In genomic region chr11:74558933-74559332, GRCm38 (mm10) we compare ENCODE assay signal across 21 mouse cellular contexts. TPM values are rescaled to one million over a fixed set of nuclear protein-coding genes. Genes with fewer than 3 reads are reported as not detected.
A peak's percentile ranks its signal among the peaks of the same experiment; 100 is the strongest.
DNase-seq lines count a peak whose midpoint lies in the region; ATAC-seq and TF ChIP-seq lines count a peak whose summit lies in the region.
"Had no signal": no experiment of that assay in that cellular context is flagged by ENCODE, and none has a peak within 500 bp of the region (broad histone marks: within the 10 kb centered on the region; RNA-seq: fewer than 3 reads in every experiment).

No protein-coding gene starts in this region.

- no peaks in the 10 kb centered on the region for H3K27me3 ChIP-seq in forebrain, postnatal 0 days (ENCODE audit: insufficient read depth, low read length)
- H3K27me3 ChIP-seq: embryonic facial prominence, embryonic 12.5 days; forebrain, embryonic 13.5 days; forebrain, embryonic 15.5 days had no signal

- H3K4me3 ChIP-seq in left cerebral cortex, adult 2 months: peak overlapping the region; percentile 9
- H3K4me3 ChIP-seq in cortical plate, adult 2 months (ENCODE audit: insufficient read depth, low read length): peak overlapping the region; percentile 11; the same call in 1 of the 2 replicates
- H3K4me3 ChIP-seq in forebrain, postnatal 0 days (ENCODE audit: low read depth, low read length): no peak overlapping the region
- H3K4me3 ChIP-seq: embryonic facial prominence, embryonic 10.5 days; embryonic facial prominence, embryonic 12.5 days; forebrain, embryonic 13.5 days; forebrain, embryonic 15.5 days had no signal

- 89% methylated on average over 5 of the region's 5 CpGs for WGBS in forebrain, postnatal 0 days

- no peak overlapping the region for H3K9ac ChIP-seq in forebrain, postnatal 0 days
- H3K9ac ChIP-seq: embryonic facial prominence, embryonic 12.5 days; forebrain, embryonic 13.5 days; forebrain, embryonic 15.5 days had no signal

- ATAC-seq in forebrain, postnatal 0 days: no peak
- ATAC-seq: forebrain, embryonic 13.5 days; forebrain, embryonic 15.5 days had no signal

- no peaks in the 10 kb centered on the region for H3K9me3 ChIP-seq in forebrain, postnatal 0 days (ENCODE audit: low read length)
- H3K9me3 ChIP-seq: embryonic facial prominence, embryonic 10.5 days; embryonic facial prominence, embryonic 12.5 days; forebrain, embryonic 13.5 days; forebrain, embryonic 15.5 days had no signal

- intact Hi-C loops in left cerebral cortex, adult 2 months (cut with DNase I): loop anchor here (2.0 to 5.0 kb wide), 3 partner anchors 28 to 78 kb away; partner anchors contain the start of gene Ccdc92b

- DNase-seq in left cerebral cortex, adult 2 months (ENCODE audit: extremely low spot score in 1 of 2, low spot score in 2 of 2): no peak
- no peak for DNase-seq in left cerebral cortex, adult 9 months (ENCODE audit: low spot score in 2 of 2)
- DNase-seq in right cerebral cortex, adult 18-20 months: peak; percentile 61
- DNase-seq in right cerebral cortex, postnatal 4 days: no peak
- peak; percentile 36 to 60 for DNase-seq in right cerebral cortex, postnatal 36 days (ENCODE audit: low spot score in 2 of 2)
- DNase-seq in right cerebral cortex, postnatal 25 days: no peak
- no peak for DNase-seq in forebrain, postnatal 0 days
- DNase-seq: adrenal gland, adult 2 months; adrenal gland, postnatal 14 days; adrenal gland, postnatal 36 days; cerebellum, adult 11 months; cerebellum, adult 18-20 months; cerebellum, adult 8-10 months; cerebellum, adult 9-11 months; cerebellum, postnatal 14 days; cerebellum, postnatal 36 days had no signal

- H3K4me1 ChIP-seq in cortical plate, adult 2 months (ENCODE audit: control insufficient read depth, insufficient read depth, low read length): peaks cover 17% of the 10 kb centered on the region
- no peaks in the 10 kb centered on the region; the same call in 1 of the 2 replicates for H3K4me1 ChIP-seq in forebrain, postnatal 0 days (ENCODE audit: insufficient read depth)

- no peaks in the 10 kb centered on the region for H3K36me3 ChIP-seq in forebrain, postnatal 0 days (ENCODE audit: insufficient read depth)
- H3K36me3 ChIP-seq: embryonic facial prominence, embryonic 10.5 days; embryonic facial prominence, embryonic 12.5 days; forebrain, embryonic 15.5 days had no signal

- TF ChIP-seq CTCF in left cerebral cortex, adult 2 months (IDR thresholded peaks at IDR 0.05): no peak
- no peak for TF ChIP-seq CTCF in cortical plate, adult 2 months (IDR thresholded peaks at IDR 0.05; ENCODE audit: extremely low read depth, insufficient read depth, low read length)
- no peak for TF ChIP-seq CTCF in forebrain, postnatal 0 days (IDR thresholded peaks at IDR 0.05; ENCODE audit: low read depth)

- H3K4me2 ChIP-seq in forebrain, postnatal 0 days (ENCODE audit: low read depth): no peak overlapping the region
- H3K4me2 ChIP-seq: embryonic facial prominence, embryonic 12.5 days; forebrain, embryonic 13.5 days; forebrain, embryonic 15.5 days had no signal

- peak overlapping the region; percentile 83 for H3K27ac ChIP-seq in left cerebral cortex, adult 2 months
- H3K27ac ChIP-seq in cortical plate, adult 2 months (ENCODE audit: insufficient read depth, low read length): peak overlapping the region; percentile 80
- H3K27ac ChIP-seq in forebrain, postnatal 0 days (ENCODE audit: low read depth, low read length): no peak overlapping the region
- H3K27ac ChIP-seq: embryonic facial prominence, embryonic 10.5 days; embryonic facial prominence, embryonic 12.5 days; forebrain, embryonic 13.5 days; forebrain, embryonic 15.5 days had no signal

- 0 out of 2 replicates have a peak, but pooled peaks have one; percentile 29 for TF ChIP-seq POLR2A in cortical plate, adult 2 months (IDR thresholded peaks at IDR 0.05; ENCODE audit: extremely low read depth, insufficient read depth, low read length)

RNA-seq across cellular contexts. Expression of gene Rap1gap2, which starts 51.8 kb away (rescaled TPM):
- total RNA-seq in left cerebral cortex, adult 2 months (2021): 100 to 1,000 TPM; 186 to 188 TPM
- 133 and 135 TPM in 2 replicates for polyA plus RNA-seq in cortical plate, adult 2 months (2012; rRNA removed)
- total RNA-seq in forebrain, postnatal 0 days (2014; rRNA removed): 43.7 and 52.5 TPM in 2 replicates
- 9.9 and 12.2 TPM in 2 replicates for polyA plus RNA-seq in forebrain, postnatal 0 days (2015; fragmentation: Nextera tagmentation; extraction: Ambion mirVana)

Comparison
In these comparisons a context has a peak if more than half of its experiments do, and no peak if none do; other contexts are left out.
1. DNase-seq: peak in right cerebral cortex, adult 18-20 months (single experiment) and right cerebral cortex, postnatal 36 days (2 of 2); none in left cerebral cortex, adult 2 months (0 of 2), left cerebral cortex, adult 9 months (0 of 2), right cerebral cortex, postnatal 4 days (single experiment), right cerebral cortex, postnatal 25 days (single experiment) and forebrain, postnatal 0 days (single experiment).